Comparison of ENCODE assay signal across 27 mouse cellular contexts in the genomic region with DNA sequence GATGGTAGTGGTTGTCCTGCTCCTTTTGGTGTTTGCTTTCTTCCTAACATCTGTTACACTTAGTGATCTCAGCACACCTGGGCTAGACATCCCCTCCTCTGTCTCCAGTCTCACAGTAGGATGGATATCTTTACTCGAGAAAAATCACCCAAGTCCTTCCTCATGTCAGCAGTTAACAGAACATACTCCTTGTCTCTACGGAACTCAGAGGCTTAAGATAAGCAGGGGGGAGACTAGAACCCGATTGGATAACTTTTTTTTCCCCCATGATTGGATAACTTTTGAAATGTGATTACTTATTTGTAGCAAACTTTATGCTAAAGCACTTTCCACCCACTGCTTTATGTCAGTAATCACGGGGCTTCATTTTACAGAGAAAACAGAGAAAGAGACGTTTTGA.
"Had no signal": no experiment of that assay in that cellular context is flagged by ENCODE, and none has a peak within 500 bp of the region (broad histone marks: within the 10 kb centered on the region; RNA-seq: fewer than 3 reads in every experiment).

No protein-coding gene starts in this region.

- H3K27ac ChIP-seq: limb, embryonic 10.5 days; limb, embryonic 12.5 days; limb, embryonic 13.5 days; limb, embryonic 15.5 days; liver, embryonic 12.5 days; liver, embryonic 13.5 days; liver, embryonic 14.5 days; liver, embryonic 15.5 days; lung, embryonic 15.5 days; macrophage; midbrain, embryonic 10.5 days; midbrain, embryonic 12.5 days; midbrain, embryonic 13.5 days; midbrain, embryonic 15.5 days had no signal

- H3K9me3 ChIP-seq: limb, embryonic 10.5 days; limb, embryonic 12.5 days; limb, embryonic 15.5 days; liver, embryonic 12.5 days; liver, embryonic 15.5 days; lung, embryonic 15.5 days; midbrain, embryonic 10.5 days; midbrain, embryonic 12.5 days; midbrain, embryonic 13.5 days; midbrain, embryonic 15.5 days had no signal

- H3K9ac ChIP-seq: limb, embryonic 12.5 days; limb, embryonic 13.5 days; limb, embryonic 15.5 days; liver, embryonic 12.5 days; liver, embryonic 13.5 days; liver, embryonic 14.5 days; liver, embryonic 15.5 days; liver, postnatal 0 days; lung, embryonic 14.5 days; lung, embryonic 15.5 days; midbrain, embryonic 12.5 days; midbrain, embryonic 13.5 days; midbrain, embryonic 15.5 days had no signal

- H3K4me3 ChIP-seq: limb, embryonic 10.5 days; limb, embryonic 12.5 days; limb, embryonic 13.5 days; limb, embryonic 15.5 days; liver, embryonic 12.5 days; liver, embryonic 13.5 days; liver, embryonic 15.5 days; lung, embryonic 15.5 days; megakaryocyte, embryonic 14.5 days; midbrain, embryonic 10.5 days; midbrain, embryonic 12.5 days; midbrain, embryonic 13.5 days; midbrain, embryonic 15.5 days; myocyte had no signal

- DNase-seq: left cerebral cortex, postnatal 4 days; liver; liver, embryonic 13.5 days; liver, postnatal 0 days; lung, adult 18-20 months; lung, adult 2 months; lung, embryonic 14.5 days; lung, postnatal 10 days; lung, postnatal 14 days; lung, postnatal 36 days; lung, postnatal 4 days; midbrain, embryonic 14.5 days had no signal

- H3K27me3 ChIP-seq: limb, embryonic 12.5 days; limb, embryonic 13.5 days; limb, embryonic 15.5 days; liver, embryonic 12.5 days; liver, embryonic 13.5 days; liver, embryonic 15.5 days; lung, embryonic 15.5 days; midbrain, embryonic 12.5 days; midbrain, embryonic 13.5 days; midbrain, embryonic 15.5 days had no signal

- H3K4me1 ChIP-seq: limb, embryonic 10.5 days; limb, embryonic 12.5 days; limb, embryonic 13.5 days; limb, embryonic 15.5 days; midbrain, embryonic 10.5 days; midbrain, embryonic 12.5 days; midbrain, embryonic 15.5 days had no signal

- H3K36me3 ChIP-seq: limb, embryonic 12.5 days; limb, embryonic 13.5 days; limb, embryonic 15.5 days; lung, embryonic 15.5 days; midbrain, embryonic 12.5 days; midbrain, embryonic 13.5 days; midbrain, embryonic 15.5 days had no signal
